Mouse (Mus musculus) bone marrow, adult 2 months (tissue): Measurements from ENCODE around the gene Alx3.

ENCODE experiments used
- CTCF ChIP-seq: fragments of 200-500 bp; IDR thresholded peaks from 2 replicates; pipeline ENCODE4 v1.5.1; 2011; ENCODE audit warnings: low read length, control low read depth; ENCODE audit not compliant: control insufficient read depth, insufficient read depth
- POLR2A ChIP-seq: fragments of 200-500 bp; IDR thresholded peaks from 2 replicates; pipeline ENCODE4 v1.6.1; 2011; ENCODE audit warnings: low read depth, mild to moderate bottlenecking, control low read depth, low read length, borderline replicate concordance; ENCODE audit not compliant: control insufficient read depth

DNA sequence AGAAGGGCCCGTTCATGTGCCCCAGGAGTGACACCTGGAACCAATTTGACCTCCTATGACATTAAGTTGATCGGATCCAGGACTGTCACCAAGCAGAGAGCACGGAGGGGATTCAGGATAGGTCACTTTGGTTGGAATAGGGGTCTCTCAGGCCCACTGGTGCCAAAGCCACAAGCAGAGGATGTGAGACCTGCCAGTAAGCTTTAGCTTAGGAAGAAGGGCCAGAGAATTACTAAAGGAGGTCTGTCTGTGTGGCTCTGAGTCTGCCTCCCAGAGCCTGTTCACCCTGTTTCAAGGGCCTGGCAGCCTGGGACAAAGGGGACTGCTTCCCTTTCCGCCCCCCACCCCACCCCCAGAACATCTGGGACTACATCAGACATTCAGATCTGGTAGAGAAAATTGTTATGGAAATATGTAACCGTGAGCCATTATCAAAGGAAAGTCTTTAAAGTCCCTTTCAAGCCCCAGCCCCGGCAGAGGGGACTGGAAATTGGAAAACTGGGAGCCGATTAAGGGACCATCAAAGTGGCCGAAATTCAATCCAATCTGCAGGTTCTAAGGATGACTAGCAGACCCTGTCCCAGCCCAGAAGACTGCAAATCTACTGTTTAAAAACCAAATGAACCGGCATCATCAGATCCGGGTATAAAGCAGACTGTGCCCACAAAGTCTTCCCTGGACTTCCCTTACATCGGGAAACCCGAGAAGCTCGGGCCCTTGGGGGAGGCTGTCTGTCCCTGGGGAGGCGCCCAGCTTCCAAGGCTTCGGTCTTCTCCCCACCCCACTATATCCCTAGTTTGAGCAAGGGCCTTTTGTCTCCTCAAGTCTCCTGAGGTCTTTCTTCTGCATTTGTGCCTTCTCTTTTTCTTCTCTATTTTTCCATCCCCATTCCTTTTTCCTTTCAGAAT, 13.5 kb upstream of the Alx3 start:
- no peak for TF ChIP-seq CTCF
- TF ChIP-seq POLR2A = no peak
